Mouse (Mus musculus): ENCODE measurements around the gene Dlec1. TPM values are rescaled to one million over a fixed set of nuclear protein-coding genes. Genes with fewer than 3 reads are reported as not detected.

Dlec1 gene
- polyA plus RNA-seq (2017; shearing (Covaris generic)), result 0.08 TPM

DNA sequence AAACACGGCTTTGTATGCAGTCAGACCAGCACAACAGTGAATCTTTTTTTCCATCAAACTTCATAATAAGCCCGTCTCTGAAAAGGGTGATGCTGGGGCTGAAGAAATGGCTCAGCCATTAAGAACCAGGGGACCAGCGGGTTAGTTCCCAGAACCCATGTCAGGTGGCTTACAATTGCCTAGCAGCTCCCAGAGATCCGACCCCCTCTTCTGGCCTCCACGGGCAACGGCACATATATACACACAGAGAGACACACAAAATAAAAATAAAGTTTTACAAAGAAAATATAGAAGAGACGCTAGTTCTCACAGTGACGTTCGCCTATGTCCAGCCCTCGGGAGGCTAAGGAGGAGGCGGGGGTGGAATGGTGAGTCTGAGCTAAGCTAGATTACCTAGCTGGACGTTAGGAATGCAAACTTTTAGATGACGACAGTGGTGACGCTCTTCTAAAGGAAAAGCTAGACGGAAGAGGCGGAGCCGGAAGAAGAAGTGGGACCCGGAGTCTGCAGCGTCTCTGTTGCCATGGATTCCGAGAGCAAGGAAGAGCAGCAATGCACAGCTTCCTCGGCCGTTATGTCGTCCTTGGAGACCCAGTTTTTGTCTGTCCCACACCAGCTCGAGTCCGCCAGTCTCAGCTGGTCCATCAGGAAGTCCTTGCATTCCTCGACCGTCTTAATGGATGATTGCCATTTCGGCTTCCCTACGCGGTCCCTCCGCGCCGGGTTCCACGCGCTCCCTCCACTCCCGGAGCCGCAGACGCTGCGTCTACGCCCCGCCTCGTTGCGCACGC, at the start of gene Dlec1:
Gene Dlec1, plus strand, starts transcription at position 487 of the 791 bp plus-strand sequence.

DNA sequence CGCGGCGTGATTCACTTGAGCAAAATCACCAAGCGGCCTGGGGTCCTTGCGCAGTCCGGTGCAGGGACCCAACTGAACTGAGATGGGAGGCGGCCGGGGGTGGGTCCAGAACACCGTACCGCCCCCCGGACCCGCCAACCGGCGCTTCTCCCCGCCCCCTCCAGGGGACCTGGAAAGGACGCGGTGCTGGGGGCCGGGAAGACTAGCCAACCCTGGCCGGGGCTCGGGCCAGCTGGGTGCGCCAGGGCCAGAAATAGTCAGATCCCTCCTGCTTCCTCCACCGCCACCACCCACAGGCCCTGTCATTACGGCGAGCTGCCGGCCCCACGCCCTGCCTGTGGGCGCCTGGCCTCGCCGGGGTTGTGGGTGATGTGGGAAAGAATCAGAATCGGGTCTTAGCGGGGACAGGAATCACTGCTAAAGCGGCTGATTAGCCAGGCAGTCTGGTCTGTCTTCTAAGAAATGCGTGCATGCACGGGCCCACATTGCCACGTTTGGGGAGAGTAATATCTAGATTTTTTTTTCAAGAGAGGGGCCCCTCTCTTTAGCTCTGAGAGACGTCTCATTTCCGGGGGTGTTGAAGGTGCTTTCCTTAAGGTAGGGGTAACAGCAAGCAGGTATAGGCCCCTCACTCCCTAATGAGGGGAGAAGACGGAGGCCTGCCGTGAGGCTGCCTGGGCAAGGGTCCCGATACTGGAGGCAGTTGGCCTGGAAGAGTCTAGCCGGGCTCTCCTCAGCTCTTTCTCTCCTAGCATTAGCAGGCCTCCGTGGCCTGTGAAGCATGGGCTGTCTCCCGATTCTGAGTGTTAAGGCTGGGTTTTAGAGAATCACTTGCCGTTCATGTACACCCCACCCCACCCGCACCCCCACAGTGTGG, 8.6 kb upstream of the Dlec1 start, which contains the start of gene Plcd1:
Gene Plcd1, minus strand, starts transcription at position 84 of the 877 bp plus-strand sequence.

DNA sequence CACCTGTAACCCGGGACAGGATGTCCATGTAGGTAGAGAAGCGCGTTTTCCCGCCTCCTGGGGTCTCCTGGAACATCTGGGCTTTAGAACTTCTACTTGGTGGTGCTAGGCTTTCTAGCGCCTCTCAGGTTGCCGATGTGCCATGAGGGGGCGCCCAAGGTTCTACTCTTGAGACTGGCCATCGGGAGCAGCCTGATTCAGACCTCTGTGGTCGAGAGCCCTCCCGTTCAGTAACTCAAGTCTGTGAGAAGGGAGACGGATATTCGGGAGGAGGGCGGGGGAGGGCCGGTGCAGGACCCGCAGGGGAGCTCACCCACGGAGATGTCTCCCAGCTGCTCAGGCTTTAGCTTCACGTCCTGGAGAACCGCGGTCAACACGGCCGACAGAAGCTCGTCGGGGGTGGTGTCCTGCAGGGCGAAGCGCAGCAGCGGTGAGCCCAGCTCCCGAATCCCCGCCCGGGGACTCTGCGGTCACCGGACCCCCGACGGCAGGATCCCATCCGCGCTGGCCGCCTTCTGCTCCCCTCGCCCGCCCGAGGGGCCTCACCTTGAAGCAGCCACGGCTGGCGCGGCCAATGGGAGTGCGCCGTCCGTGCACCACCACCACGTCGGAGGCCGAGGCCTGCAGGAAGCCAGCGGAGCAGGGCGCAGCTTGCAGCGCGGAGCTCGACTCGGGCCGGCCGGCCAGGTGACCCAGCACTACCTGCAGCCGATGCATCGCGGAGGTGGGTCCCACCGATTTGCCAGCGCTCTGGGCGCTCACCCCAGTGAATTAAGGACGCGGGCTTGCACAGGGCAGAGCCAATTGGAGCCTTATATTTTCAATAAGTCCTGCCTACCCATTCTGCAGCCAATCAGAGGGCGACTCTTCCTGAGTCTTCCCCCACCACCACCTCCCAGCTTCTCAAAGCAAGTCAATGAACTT, 54.3 kb downstream of the Dlec1 start, which contains the start of gene Acaa1b:
Gene Acaa1b, minus strand, starts transcription at position 816 of the 924 bp plus-strand sequence.

DNA sequence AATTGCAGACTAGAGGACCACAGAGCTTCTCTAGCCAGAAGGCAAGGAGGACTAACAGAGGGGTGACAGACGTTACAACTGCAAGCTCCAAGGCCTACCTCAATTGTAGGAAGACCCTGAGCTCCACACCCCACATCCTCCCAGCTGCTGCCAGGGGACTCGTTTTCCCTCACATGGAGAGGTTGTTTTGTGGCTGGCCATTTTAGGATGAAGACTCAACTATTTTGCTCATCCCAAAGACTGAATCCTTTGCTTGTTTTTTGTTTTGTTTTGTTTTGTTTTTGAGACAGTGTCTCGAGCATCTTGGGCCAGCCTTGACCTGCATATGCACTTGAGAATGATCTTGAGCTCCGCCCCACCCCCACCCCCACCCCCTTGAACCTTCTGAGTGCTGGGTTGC, 56.6 kb downstream of the Dlec1 start, which contains the start of gene Gm47289:
Gene Gm47289, plus strand, starts transcription at position 301 of the 400 bp plus-strand sequence.

Other genes with a start within 250 kb of the Dlec1 start
- 0.95 TPM for gene Ctdspl, start 176.0 kb upstream of the Dlec1 start, polyA plus RNA-seq (2017; shearing (Covaris generic))
- 32.7 TPM for gene Vill, start 49.7 kb upstream of the Dlec1 start, polyA plus RNA-seq (2017; shearing (Covaris generic))
- gene Plcd1, start 9.0 kb upstream of the Dlec1 start, polyA plus RNA-seq (2017; shearing (Covaris generic)), result 2.5 TPM
- gene Acaa1b, start 54.6 kb downstream of the Dlec1 start, polyA plus RNA-seq (2017; shearing (Covaris generic)), result 0.29 TPM
- gene Gm47289, start 56.7 kb downstream of the Dlec1 start, polyA plus RNA-seq (2017; shearing (Covaris generic)), result not detected
- 0.10 TPM for gene Slc22a13, start 106.6 kb downstream of the Dlec1 start, polyA plus RNA-seq (2017; shearing (Covaris generic))
- gene Oxsr1, start 219.9 kb downstream of the Dlec1 start, polyA plus RNA-seq (2017; shearing (Covaris generic)), result 22.7 TPM
- gene Acaa1a, start 237.2 kb downstream of the Dlec1 start, polyA plus RNA-seq (2017; shearing (Covaris generic)), result 112 TPM
- gene Myd88, start 238.9 kb downstream of the Dlec1 start, polyA plus RNA-seq (2017; shearing (Covaris generic)), result 87.5 TPM